Comparison of ENCODE assay signal across 26 mouse cellular contexts in genomic region chr8:15788421-15788820, GRCm38 (mm10).
DNase-seq lines count a peak whose midpoint lies in the region; ATAC-seq and TF ChIP-seq lines count a peak whose summit lies in the region.
"Had no signal": no experiment of that assay in that cellular context is flagged by ENCODE, and none has a peak within 500 bp of the region (broad histone marks: within the 10 kb centered on the region; RNA-seq: fewer than 3 reads in every experiment).

No protein-coding gene starts in this region.

- H3K36me3 ChIP-seq in ES-Bruce4 (ENCODE audit: control insufficient read depth, insufficient read depth, low read length, poor library complexity, severe bottlenecking): no peaks in the 10 kb centered on the region
- no peaks in the 10 kb centered on the region for H3K36me3 ChIP-seq in neural tube, embryonic 15.5 days
- H3K36me3 ChIP-seq: embryonic facial prominence, embryonic 13.5 days; embryonic facial prominence, embryonic 15.5 days; forebrain, embryonic 10.5 days; forebrain, embryonic 12.5 days; G1E had no signal

- no peaks in the 10 kb centered on the region for H3K4me1 ChIP-seq in ES-Bruce4 (ENCODE audit: control insufficient read depth, insufficient read depth, low read length)
- H3K4me1 ChIP-seq in neural tube, embryonic 15.5 days: no peaks in the 10 kb centered on the region
- H3K4me1 ChIP-seq: embryonic facial prominence, embryonic 13.5 days; embryonic facial prominence, embryonic 15.5 days; forebrain, embryonic 10.5 days; forebrain, embryonic 12.5 days had no signal

- TF ChIP-seq CTCF in ES-Bruce4 (IDR thresholded peaks at IDR 0.05; ENCODE audit: low read depth, low read length): no peak

- no peaks in the 10 kb centered on the region for H3K27me3 ChIP-seq in ES-Bruce4 (ENCODE audit: control insufficient read depth, insufficient read depth, low read length, poor library complexity, severe bottlenecking)
- no peaks in the 10 kb centered on the region for H3K27me3 ChIP-seq in neural tube, embryonic 15.5 days (replicated peaks)
- H3K27me3 ChIP-seq: embryonic facial prominence, embryonic 13.5 days; embryonic facial prominence, embryonic 15.5 days; forebrain, embryonic 12.5 days; Patski had no signal

- WGBS in neural tube, embryonic 15.5 days: 90% methylated on average over 4 of the region's 4 CpGs

- H3K27ac ChIP-seq in ES-Bruce4 (ENCODE audit: insufficient read depth, low read length): no peak overlapping the region
- no peak overlapping the region for H3K27ac ChIP-seq in neural tube, embryonic 15.5 days (replicated peaks)
- H3K27ac ChIP-seq: embryonic facial prominence, embryonic 13.5 days; embryonic facial prominence, embryonic 15.5 days; forebrain, embryonic 10.5 days; forebrain, embryonic 12.5 days had no signal

- ATAC-seq in neural tube, embryonic 15.5 days (ENCODE audit: low FRiP score): no peak
- ATAC-seq: activated CD4-positive, CD25-positive, alpha-beta regulatory T cell, adult 4 months; forebrain, embryonic 14.5 days; forebrain, embryonic 16.5 days; Patski had no signal

- DNase-seq in ES-CJ7 (ENCODE audit: low read depth, low spot score) (peak; percentile 61), R1 (ENCODE audit: low read depth, low spot score) (peak; percentile 69)
- DNase-seq in yolk sac, embryonic 10.5 days (ENCODE audit: low spot score): peak; percentile 5
- no peak for DNase-seq in left cerebral cortex, adult 8-10 months (ENCODE audit: low spot score in 2 of 2)
- DNase-seq in left cerebral cortex, adult 9 months (ENCODE audit: low spot score in 2 of 2): no peak
- DNase-seq: adrenal gland, adult 8-10 months; adrenal gland, postnatal 14 days; cerebellum, adult 11 months; cerebellum, adult 18-20 months; cerebellum, adult 8-10 months; cerebellum, adult 9-11 months; cerebellum, postnatal 14 days; cerebellum, postnatal 36 days; embryo, embryonic 11 days had no signal

- TF ChIP-seq EP300 in ES-Bruce4 (IDR thresholded peaks at IDR 0.05; ENCODE audit: insufficient read depth, low read depth, low read length): peak; percentile 28; the same call in 1 of the 2 replicates

- no peak overlapping the region for H3K4me2 ChIP-seq in neural tube, embryonic 15.5 days
- H3K4me2 ChIP-seq: embryonic facial prominence, embryonic 13.5 days; embryonic facial prominence, embryonic 15.5 days; forebrain, embryonic 12.5 days had no signal

- H3K4me3 ChIP-seq in ES-Bruce4 (ENCODE audit: low read depth, low read length): no peak overlapping the region
- H3K4me3 ChIP-seq in neural tube, embryonic 15.5 days (replicated peaks): no peak overlapping the region
- H3K4me3 ChIP-seq: embryonic facial prominence, embryonic 13.5 days; embryonic facial prominence, embryonic 15.5 days; erythroblast, embryonic 14.5 days; forebrain, embryonic 10.5 days; forebrain, embryonic 12.5 days had no signal

- H3K9ac ChIP-seq in ES-Bruce4 (ENCODE audit: low read depth, poor library complexity, severe bottlenecking): no peak overlapping the region
- no peak overlapping the region for H3K9ac ChIP-seq in neural tube, embryonic 15.5 days (replicated peaks)
- H3K9ac ChIP-seq: embryonic facial prominence, embryonic 13.5 days; embryonic facial prominence, embryonic 15.5 days; forebrain, embryonic 12.5 days had no signal

- H3K9me3 ChIP-seq in ES-Bruce4 (replicated peaks; ENCODE audit: control insufficient read depth, insufficient read depth, low read length, poor library complexity, severe bottlenecking): no peaks in the 10 kb centered on the region
- H3K9me3 ChIP-seq in neural tube, embryonic 15.5 days (replicated peaks): no peaks in the 10 kb centered on the region
- H3K9me3 ChIP-seq: embryonic facial prominence, embryonic 13.5 days; embryonic facial prominence, embryonic 15.5 days; forebrain, embryonic 10.5 days; forebrain, embryonic 12.5 days had no signal

- no peak for TF ChIP-seq POLR2A in ES-Bruce4 (IDR thresholded peaks at IDR 0.05; ENCODE audit: insufficient read depth, low read length)

Comparison
In these comparisons a context has a peak if more than half of its experiments do, and no peak if none do; other contexts are left out.
1. DNase-seq: peak in ES-CJ7 (single experiment), R1 (single experiment) and yolk sac, embryonic 10.5 days (single experiment); none in left cerebral cortex, adult 8-10 months (0 of 2) and left cerebral cortex, adult 9 months (0 of 2).